Mouse (Mus musculus): Measurements from ENCODE around the gene Polm. TPM values are rescaled to one million over a fixed set of nuclear protein-coding genes. Genes with fewer than 3 reads are reported as not detected.

The Polm gene
- polyA plus RNA-seq, 1 experiment = 2.1 TPM

DNA sequence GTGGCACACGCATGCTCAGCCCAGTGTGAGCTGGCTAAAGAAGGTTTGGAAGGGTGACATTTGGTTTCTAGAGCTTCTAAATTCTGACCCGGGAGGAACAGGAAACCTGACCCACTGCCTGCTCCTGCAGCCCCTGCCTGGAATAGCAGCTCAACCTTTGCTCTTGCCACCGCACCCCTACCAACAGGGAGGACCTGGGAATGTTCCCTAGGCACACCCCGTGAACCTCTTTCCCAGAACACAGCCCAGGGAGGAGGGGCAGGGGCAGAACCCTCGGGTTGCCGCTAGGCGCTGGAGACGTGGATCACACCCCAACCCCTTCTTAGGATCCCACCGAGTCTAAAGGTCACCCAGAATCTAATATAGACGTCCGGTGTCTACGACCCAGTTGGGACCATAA is 35.8 kb downstream of the Polm start:
- H3K4me1 ChIP-seq (ENCODE audit: control insufficient read depth, insufficient read depth, insufficient read length, low read length) = peaks cover 16% of the 10 kb centered on the region
- no peak overlapping the region for H3K4me3 ChIP-seq (ENCODE audit: insufficient read depth, low read depth, low read length)
- H3K27ac ChIP-seq (replicated peaks; ENCODE audit: low read depth, low read length) = no peak overlapping the region

DNA sequence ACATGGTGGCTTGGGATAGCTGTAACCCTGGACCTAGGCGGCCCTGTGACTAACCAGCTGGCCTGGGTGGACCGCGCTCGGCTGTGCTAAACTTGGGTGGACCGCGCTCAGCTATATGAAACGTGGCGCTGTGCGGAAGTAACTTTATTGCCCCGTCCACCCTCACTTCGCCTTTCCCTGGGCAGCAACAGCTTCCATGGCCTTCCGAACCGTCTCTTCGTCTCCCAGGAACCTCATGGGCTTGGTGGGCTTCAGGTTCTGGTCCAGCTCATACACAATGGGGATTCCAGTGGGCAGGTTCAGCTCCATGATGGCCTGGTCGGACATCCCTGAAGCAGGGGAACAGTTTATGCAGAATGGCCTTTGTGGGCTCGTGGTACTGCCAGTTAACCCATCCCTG is 36.3 kb downstream of the Polm start:
- peaks cover 16% of the 10 kb centered on the region for H3K4me1 ChIP-seq (ENCODE audit: control insufficient read depth, insufficient read depth, insufficient read length, low read length)
- H3K27ac ChIP-seq (replicated peaks; ENCODE audit: low read depth, low read length) = 0 out of 2 replicates have a peak overlapping the region, but pooled peaks have one; percentile 16
- no peak overlapping the region for H3K4me3 ChIP-seq (ENCODE audit: insufficient read depth, low read depth, low read length)

DNA sequence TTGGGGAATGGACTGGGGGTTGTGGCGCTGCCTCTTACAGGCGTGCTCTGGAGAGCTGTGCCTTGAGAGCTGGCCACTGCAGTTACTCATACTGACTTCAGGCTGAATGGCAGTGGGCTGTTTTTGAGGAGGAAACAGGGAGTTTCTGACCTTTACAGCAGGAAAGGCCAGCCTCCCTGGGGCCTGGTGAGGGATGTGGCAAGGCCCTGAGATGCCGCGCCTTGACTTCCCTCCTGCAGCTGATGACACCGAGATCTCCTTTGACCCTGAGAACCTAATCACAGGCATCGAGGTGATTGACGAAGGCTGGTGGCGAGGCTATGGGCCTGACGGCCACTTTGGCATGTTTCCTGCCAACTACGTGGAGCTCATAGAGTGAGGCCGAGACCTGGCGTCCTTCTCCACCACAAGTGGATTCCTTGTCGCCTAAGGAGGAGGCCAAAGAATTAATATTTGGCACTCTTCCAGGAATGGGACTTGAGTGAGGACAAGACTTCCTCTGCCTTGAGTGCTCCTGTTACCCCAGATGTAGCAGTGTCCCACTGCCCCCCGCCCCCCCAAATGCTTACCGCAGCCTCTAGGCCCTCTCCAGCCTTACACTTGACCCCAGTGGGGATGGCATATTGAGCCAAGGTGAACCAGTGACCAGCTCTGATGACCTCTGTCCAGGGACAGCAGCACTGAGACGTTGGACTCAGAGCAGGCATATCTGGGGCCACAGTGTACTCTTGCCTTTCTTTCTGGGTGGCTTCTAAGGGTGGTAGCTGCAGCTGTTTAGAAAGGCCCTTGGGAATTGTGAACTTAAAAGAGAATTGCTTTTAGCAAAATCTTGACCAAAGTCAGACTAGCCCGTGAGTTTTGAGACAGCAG is 38.0 kb downstream of the Polm start:
- H3K4me1 ChIP-seq (ENCODE audit: control insufficient read depth, insufficient read depth, insufficient read length, low read length) = peaks cover 16% of the 10 kb centered on the region
- H3K27ac ChIP-seq (replicated peaks; ENCODE audit: low read depth, low read length) = no peak overlapping the region
- no peak overlapping the region for H3K4me3 ChIP-seq (ENCODE audit: insufficient read depth, low read depth, low read length)

DNA sequence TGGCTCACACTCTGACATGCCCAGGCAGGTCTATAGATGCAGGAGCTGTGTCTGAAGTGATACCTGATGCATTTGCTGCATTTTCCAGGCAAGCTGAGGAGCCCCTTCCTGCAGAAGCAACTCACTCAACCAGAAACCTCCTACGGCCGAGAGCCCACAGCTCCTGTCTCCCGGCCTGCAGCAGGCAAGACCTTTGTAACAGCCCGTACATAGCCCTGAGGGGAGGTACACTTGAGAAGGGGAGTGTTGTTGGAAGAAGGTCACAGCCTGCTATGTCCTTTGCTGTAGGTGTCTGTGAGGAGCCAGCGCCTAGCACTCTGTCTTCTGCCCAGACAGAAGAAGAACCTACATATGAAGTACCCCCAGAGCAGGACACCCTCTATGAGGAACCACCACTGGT is 39.9 kb downstream of the Polm start:
- no peak overlapping the region for H3K27ac ChIP-seq (replicated peaks; ENCODE audit: low read depth, low read length)

DNA sequence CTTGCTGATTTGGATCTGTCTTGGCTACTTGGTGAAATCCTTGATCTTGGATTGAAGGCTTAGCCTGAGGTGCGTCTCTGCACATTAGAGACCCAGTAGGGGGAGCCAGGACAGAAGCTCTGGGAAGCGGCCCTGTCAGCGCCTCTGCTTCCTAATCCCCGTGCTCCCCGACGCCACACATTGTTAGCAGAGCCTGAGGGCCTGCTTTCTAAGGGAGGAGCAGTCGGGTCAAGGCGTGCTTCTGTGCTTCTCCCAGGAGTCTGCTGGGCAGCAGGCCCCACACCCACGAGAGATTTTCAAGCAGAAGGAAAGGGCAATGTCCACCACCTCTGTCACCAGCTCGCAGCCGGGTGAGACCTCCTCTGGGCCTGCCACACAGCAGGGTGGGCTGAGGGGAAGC is 40.4 kb downstream of the Polm start:
- Histone ChIP-seq H3K4me3 (ENCODE audit: insufficient read depth, low read depth, low read length) (no peak overlapping the region), H3K27ac (replicated peaks; ENCODE audit: low read depth, low read length) (no peak overlapping the region), H3K4me1 (ENCODE audit: control insufficient read depth, insufficient read depth, insufficient read length, low read length) (peaks cover 16% of the 10 kb centered on the region)

More for the DNA sequence above, 39.9 kb downstream of the Polm start:
- no peak overlapping the region for H3K4me3 ChIP-seq (ENCODE audit: insufficient read depth, low read depth, low read length)
- H3K4me1 ChIP-seq (ENCODE audit: control insufficient read depth, insufficient read depth, insufficient read length, low read length) = peaks cover 16% of the 10 kb centered on the region

GRCm38 (mm10) chr11:5796939-5797338 is 40.9 kb downstream of the Polm start:
- no peak overlapping the region for H3K4me3 ChIP-seq (ENCODE audit: insufficient read depth, low read depth, low read length)
- no peak overlapping the region for H3K27ac ChIP-seq (replicated peaks; ENCODE audit: low read depth, low read length)
- H3K4me1 ChIP-seq (ENCODE audit: control insufficient read depth, insufficient read depth, insufficient read length, low read length) = peaks cover 14% of the 10 kb centered on the region

DNA sequence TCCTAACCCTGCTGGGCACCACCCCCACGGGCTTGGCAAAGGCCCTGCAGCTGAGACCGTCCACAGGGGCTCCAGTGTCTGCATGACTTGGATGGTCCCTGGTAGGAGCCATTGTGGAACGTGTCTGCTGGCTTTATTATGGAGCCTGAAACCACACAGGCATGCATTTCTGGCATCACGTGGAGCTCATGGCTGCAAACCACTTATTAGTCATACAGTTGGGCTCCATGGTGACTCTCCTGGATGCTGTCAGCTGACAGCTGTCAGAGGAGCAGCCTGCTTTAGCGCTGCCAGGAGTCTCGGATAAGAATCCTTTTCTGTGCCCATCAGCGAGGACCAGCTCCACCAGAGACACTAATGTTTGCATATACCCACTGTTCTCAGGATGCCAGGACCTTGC is 42.1 kb downstream of the Polm start:
- no peak overlapping the region for H3K27ac ChIP-seq (replicated peaks; ENCODE audit: low read depth, low read length)
- H3K4me3 ChIP-seq (ENCODE audit: insufficient read depth, low read depth, low read length) = no peak overlapping the region
- H3K4me1 ChIP-seq (ENCODE audit: control insufficient read depth, insufficient read depth, insufficient read length, low read length) = peaks cover 4% of the 10 kb centered on the region

GRCm38 (mm10) chr11:5795290-5795689 is 42.5 kb downstream of the Polm start:
- H3K27ac ChIP-seq (replicated peaks; ENCODE audit: low read depth, low read length) = no peak overlapping the region
- H3K4me1 ChIP-seq (ENCODE audit: control insufficient read depth, insufficient read depth, insufficient read length, low read length) = peaks cover 4% of the 10 kb centered on the region
- no peak overlapping the region for H3K4me3 ChIP-seq (ENCODE audit: insufficient read depth, low read depth, low read length)

DNA sequence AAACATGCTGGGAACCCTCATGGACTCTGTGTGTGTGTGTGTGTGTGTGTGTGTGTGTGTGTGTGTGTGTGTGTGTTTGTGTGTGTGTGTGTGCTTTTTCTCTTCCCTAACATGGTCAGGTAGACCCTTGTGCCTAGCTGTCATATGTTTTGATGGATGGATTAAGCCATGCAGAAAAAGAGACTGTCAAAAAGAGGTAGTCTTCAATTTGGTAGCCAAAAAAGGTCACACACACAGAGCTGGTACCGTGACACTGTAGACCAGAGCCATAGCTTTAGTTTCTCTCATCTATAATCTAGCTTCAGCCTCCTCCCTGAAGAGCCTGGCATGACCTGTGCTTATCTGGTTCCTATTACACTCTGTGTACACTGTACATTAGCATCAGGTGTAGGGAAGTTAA is 47.4 kb downstream of the Polm start:
- Histone ChIP-seq H3K4me1 (ENCODE audit: control insufficient read depth, insufficient read depth, insufficient read length, low read length) (peaks cover 9% of the 10 kb centered on the region), H3K4me3 (ENCODE audit: insufficient read depth, low read depth, low read length) (no peak overlapping the region), H3K27ac (replicated peaks; ENCODE audit: low read depth, low read length) (no peak overlapping the region)

GRCm38 (mm10) chr11:5789754-5790333 is 48.0 kb downstream of the Polm start:
- Histone ChIP-seq H3K4me1 (ENCODE audit: control insufficient read depth, insufficient read depth, insufficient read length, low read length) (peaks cover 9% of the 10 kb centered on the region), H3K27ac (replicated peaks; ENCODE audit: low read depth, low read length) (0 out of 2 replicates have a peak overlapping the region, but pooled peaks have one; percentile 17), H3K4me3 (ENCODE audit: insufficient read depth, low read depth, low read length) (peak overlapping the region; percentile 91; the same call in 1 of the 2 replicates)

DNA sequence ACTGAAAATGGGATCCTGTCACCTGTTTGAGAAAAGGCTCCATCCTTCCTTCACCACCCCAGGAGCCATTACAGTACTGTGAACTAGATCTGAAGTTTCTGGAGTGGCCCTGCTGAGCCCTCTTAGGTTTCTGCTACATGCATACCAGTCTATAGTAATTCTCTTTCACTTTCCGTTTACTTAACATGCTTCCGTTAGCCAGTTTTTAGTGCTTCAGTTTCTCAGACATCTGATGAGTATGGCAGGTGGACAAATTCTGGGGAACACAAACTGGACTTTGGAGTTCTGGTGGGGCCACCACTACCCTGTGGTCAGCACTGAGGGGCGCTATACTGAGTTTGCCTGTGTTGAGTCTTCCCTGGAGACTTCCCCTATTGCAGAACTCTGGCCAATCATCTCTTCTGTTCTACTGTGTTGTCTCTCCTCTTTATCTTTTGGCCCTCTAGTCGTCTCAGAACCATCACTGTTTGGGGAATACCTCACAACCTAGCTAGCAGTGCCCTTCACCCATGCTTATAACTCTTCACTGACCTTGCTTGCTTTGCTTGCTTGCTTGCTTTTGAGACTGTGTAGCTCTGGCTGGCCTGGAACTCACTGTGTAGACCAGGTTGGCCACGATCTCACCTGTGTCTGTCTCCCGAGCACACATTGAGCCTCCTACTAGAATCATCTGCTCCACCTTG is 48.6 kb downstream of the Polm start:
- H3K27ac ChIP-seq (replicated peaks; ENCODE audit: low read depth, low read length) = peak overlapping the region; percentile 88
- H3K4me3 ChIP-seq (ENCODE audit: insufficient read depth, low read depth, low read length) = peak overlapping the region; percentile 91

DNA sequence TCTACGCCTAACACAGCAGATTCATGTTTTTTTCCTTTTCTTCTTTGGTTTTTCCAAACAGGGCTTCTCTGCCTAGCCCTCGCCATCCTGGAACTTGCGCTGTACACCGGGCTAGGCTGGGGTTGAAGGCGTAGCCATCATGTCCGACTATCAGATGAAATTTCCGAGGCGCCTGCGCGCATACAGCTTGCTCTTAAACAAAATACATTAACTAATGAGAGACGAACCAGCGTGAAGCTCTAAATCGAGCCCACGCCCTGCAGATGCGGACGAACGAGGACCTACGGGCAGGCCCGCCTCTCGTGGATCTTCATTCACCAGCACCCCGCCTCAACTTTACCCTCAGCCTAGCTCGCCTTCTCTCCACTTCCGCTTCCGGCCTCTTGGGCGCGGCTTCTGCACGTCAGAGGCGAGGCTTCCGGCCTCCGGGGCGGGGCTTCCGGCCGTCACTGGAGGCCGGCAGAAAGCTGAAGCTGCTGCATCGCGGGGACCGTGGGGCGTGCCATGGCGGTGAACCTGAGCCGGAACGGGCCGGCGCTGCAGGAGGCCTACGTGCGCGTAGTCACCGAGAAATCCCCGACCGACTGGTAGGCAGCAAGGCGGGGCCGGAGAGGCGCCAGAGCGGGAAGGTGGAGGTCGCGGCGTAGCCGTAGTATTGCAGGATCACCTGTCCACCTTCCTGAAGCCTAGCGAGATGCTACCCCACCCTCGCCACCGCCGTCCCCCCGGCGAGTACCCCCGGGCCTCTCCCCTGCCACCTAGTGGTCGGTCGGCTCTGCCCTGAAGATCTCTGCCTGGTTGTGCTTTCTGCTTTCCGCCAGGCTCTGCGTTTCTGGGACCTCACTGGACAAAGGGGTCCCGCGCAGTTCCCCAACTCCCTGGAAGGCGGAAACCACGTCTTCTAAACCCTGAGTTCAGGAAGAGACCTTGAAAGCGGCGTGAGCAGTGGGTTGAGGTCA is 49.5 kb downstream of the Polm start, which contains the start of gene Dbnl:
Gene Dbnl, plus strand, starts transcription at position 433 of the 959 bp plus-strand sequence.
- Histone ChIP-seq H3K27ac (replicated peaks; ENCODE audit: low read depth, low read length) (peak within 1 kb of the TSS; percentile 92), H3K4me3 (ENCODE audit: insufficient read depth, low read depth, low read length) (peak within 1 kb of the TSS; percentile 91), H3K4me1 (ENCODE audit: control insufficient read depth, insufficient read depth, insufficient read length, low read length) (peaks cover 9% of the 10 kb centered on the region)

More for the DNA sequence above, 48.6 kb downstream of the Polm start:
- peaks cover 9% of the 10 kb centered on the region for H3K4me1 ChIP-seq (ENCODE audit: control insufficient read depth, insufficient read depth, insufficient read length, low read length)

DNA sequence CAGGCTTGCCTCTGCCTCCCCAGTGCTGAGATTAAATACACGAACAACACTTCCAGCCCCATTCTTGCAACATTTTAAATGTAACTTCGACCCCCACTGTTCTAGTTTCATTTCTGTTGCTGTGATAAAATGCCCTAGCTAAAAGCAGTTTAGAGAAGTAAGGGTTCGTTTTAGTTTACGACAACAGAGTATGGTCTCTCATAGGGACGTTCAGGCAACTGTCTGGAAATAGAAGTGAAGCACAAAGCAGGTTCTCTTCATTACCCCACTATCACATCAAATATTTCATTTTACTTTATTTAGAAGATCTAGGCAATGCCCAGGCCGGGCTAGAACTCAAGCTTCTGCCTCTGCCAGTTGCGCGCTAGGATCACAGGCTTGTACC is 50.2 kb downstream of the Polm start:
- peaks cover 9% of the 10 kb centered on the region for H3K4me1 ChIP-seq (ENCODE audit: control insufficient read depth, insufficient read depth, insufficient read length, low read length)
- peak overlapping the region; percentile 85 for H3K4me3 ChIP-seq (ENCODE audit: insufficient read depth, low read depth, low read length)
- peak overlapping the region; percentile 92 for H3K27ac ChIP-seq (replicated peaks; ENCODE audit: low read depth, low read length)

DNA sequence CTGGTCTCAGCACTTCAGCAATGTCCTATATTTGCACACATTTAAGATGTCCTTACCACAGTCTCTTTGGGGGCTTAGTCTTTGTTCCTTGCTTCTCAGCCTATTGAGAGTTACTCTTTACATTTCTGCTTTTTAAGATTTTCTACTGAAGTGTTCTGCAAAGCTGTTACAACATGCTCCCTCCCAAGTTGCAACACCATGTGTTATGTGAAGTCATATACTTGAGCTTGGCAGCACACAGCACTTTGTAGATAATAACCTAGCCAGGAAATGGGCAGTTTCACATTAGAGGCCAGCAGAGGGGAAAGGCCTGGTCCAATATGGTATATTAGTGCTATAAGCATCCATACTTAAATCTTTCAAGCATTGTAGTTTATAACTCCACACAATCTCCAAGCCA is 52.1 kb downstream of the Polm start:
- Histone ChIP-seq H3K27ac (replicated peaks; ENCODE audit: low read depth, low read length) (no peak overlapping the region), H3K4me3 (ENCODE audit: insufficient read depth, low read depth, low read length) (no peak overlapping the region), H3K4me1 (ENCODE audit: control insufficient read depth, insufficient read depth, insufficient read length, low read length) (peaks cover 9% of the 10 kb centered on the region)
